Mouse (Mus musculus): ENCODE data around the gene Map3k14.

- no peak for TF ChIP-seq CTCF (conservative IDR thresholded peaks at IDR 0.05; ENCODE audit: low read length)
- TF ChIP-seq NANOG (IDR thresholded peaks at IDR 0.05; ENCODE audit: borderline replicate concordance, low read length) = no peak
- TF ChIP-seq POU5F1 (IDR thresholded peaks at IDR 0.05; ENCODE audit: borderline replicate concordance, low read length) = no peak
Observed at GRCm38 (mm10) chr11:103171703-103172391, 95.4 kb downstream of the Map3k14 start.
